Mouse (Mus musculus) embryonic facial prominence, embryonic 15.5 days (tissue): Measurements from ENCODE around the gene Neurog2. TPM values are rescaled to one million over a fixed set of nuclear protein-coding genes. Genes with fewer than 3 reads are reported as not detected.

Experiments
- ATAC-seq: fragments of 200-750 bp; cut with Nextera tagmentation; 2 replicates; pipeline ENCODE4 v1.8.0; 2017; ENCODE audit warnings: low read depth, moderate TSS enrichment; ENCODE audit not compliant: insufficient number of reproducible peaks, low FRiP score, low TSS enrichment
- H3K27ac ChIP-seq: fragments of 300-500 bp; sonication (generic); replicated peaks from 2 replicates; pipeline ENCODE4 v1.5.1; 2015; ENCODE audit warnings: mild to moderate bottlenecking, inconsistent platforms
- H3K27me3 ChIP-seq: fragments of 300-500 bp; sonication (generic); 2 replicates; pipeline ENCODE4 v1.6.1; 2015; ENCODE audit warnings: inconsistent platforms
- H3K36me3 ChIP-seq: fragments of 300-500 bp; sonication (generic); 2 replicates; pipeline ENCODE4 v1.6.1; 2015; ENCODE audit warnings: mild to moderate bottlenecking, inconsistent platforms
- H3K4me1 ChIP-seq: fragments of 300-500 bp; sonication (generic); 2 replicates; pipeline ENCODE4 v1.6.1; 2015; ENCODE audit warnings: inconsistent platforms
- H3K4me2 ChIP-seq: fragments of 300-500 bp; sonication (generic); replicated peaks from 2 replicates; pipeline ENCODE4 v1.6.1; 2015; ENCODE audit warnings: mild to moderate bottlenecking, inconsistent platforms
- H3K4me3 ChIP-seq: fragments of 300-500 bp; sonication (generic); replicated peaks from 2 replicates; pipeline ENCODE4 v1.5.1; 2015; ENCODE audit warnings: mild to moderate bottlenecking, inconsistent platforms
- H3K9ac ChIP-seq: fragments of 300-500 bp; sonication (generic); 2 replicates; pipeline ENCODE4 v1.6.1; 2015; ENCODE audit warnings: inconsistent platforms
- H3K9me3 ChIP-seq: fragments of 300-500 bp; sonication (generic); replicated peaks from 2 replicates; pipeline ENCODE4 v1.6.1; 2016; ENCODE audit warnings: inconsistent platforms
- WGBS: fragments of 180-500 bp; shearing (Covaris S2); methylation state at CpG from one replicate; pipeline ENCODE4 v1.1.7; 2015; 5-methylcytosine and 5-hydroxymethylcytosine counted together
- polyA plus RNA-seq: library from polyadenylated mRNA; unstranded; fragments of >200 nt; fragmentation: Nextera tagmentation; extraction: Ambion mirVana; gene quantifications from 2 replicates; pipeline ENCODE4 v1.2.1, GENCODE M21; 2015

The Neurog2 gene
- polyA plus RNA-seq, 1 experiment from 2014 or later: 0.28 TPM

- H3K4me1 ChIP-seq: no peaks in the 10 kb centered on the region
- no peaks in the 10 kb centered on the region for H3K9me3 ChIP-seq
- no peak overlapping the region for H3K4me2 ChIP-seq
- H3K36me3 ChIP-seq: no peaks in the 10 kb centered on the region
- H3K27ac ChIP-seq: no peak overlapping the region
- WGBS: 47% methylated on average over 7 of the region's 7 CpGs
- H3K9ac ChIP-seq: no peak overlapping the region
- no peak overlapping the region for H3K4me3 ChIP-seq
- peaks cover 5% of the 10 kb centered on the region for H3K27me3 ChIP-seq
- ATAC-seq: no peak
Measured at GRCm38 (mm10) chr3:127651742-127652653, 19.1 kb downstream of the Neurog2 start.

- Histone ChIP-seq H3K4me2 (no peak overlapping the region), H3K4me3 (no peak overlapping the region), H3K27me3 (no peaks in the 10 kb centered on the region), H3K9ac (no peak overlapping the region), H3K4me1 (no peaks in the 10 kb centered on the region), H3K36me3 (no peaks in the 10 kb centered on the region), H3K9me3 (no peaks in the 10 kb centered on the region), H3K27ac (no peak overlapping the region)
- ATAC-seq: no peak
- WGBS: 69% methylated on average over 7 of the region's 7 CpGs
Measured at GRCm38 (mm10) chr3:127660712-127661111, 27.8 kb downstream of the Neurog2 start.

DNA sequence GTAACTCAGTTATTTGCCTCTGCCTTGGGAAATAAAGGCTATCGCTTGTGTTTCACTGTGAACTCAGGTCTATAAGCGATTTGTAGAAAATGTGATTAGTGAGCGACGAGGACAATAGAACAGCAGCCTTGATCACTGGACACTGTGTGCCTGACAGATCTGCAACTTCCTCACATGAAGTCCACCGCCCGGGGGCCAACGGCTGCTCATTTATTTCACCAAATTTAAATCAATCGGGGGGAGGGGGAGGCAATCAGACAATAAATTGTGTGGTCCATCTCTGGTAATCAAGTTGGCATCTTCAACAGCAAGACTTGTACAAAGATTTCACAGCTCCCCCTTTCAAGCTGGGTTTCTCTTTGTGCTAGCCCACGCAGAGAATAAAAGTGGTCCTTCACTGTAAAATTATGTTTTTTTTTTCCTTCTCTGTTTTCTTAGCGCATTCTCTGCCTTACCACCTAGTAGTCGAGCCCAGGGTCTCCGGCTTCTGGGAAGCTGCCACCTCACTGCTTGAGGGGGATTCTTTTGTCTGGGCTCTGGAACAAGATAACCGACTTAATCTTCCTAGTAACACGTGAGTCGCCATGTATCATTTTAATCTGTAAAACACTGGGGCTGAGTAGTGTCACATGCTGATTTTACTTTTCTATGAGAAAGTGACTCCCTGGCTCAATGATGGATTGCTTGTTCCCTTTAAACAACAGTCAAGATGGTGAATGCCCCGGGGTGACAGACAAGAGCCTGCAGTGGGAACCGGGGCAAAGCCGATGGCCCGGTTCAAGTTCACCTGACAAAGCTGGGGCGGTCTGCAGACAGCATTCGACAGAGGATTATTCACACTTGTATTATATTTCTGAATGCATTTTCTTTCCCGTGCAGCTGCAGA is 29.0 kb downstream of the Neurog2 start:
- no peak overlapping the region for H3K4me3 ChIP-seq
- no peaks in the 10 kb centered on the region for H3K27me3 ChIP-seq
- 54% methylated on average over 22 of the region's 22 CpGs for WGBS
- no peaks in the 10 kb centered on the region for H3K4me1 ChIP-seq
- H3K27ac ChIP-seq: no peak overlapping the region
- no peak overlapping the region for H3K9ac ChIP-seq
- H3K36me3 ChIP-seq: no peaks in the 10 kb centered on the region
- no peaks in the 10 kb centered on the region for H3K9me3 ChIP-seq
- no peak for ATAC-seq
- H3K4me2 ChIP-seq: no peak overlapping the region

DNA sequence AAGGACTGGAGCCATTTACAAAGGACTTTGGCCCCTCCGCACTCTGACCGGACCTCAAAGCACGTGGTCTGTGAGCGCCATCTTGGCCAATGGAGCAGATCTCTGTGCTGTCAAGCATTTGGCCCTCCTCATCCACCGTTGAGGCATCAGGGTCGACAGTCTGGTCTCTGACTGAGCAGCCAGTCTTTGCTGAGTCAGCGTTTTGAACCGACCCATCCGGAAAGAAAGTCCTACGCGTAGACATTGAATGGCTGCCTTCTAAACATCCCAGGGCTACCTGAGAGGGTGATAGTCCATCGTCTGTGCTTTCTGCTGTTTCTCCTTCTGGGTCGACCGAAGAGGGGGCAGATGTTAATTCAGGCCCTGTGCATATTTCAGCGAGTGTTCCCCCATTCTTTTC is 46.8 kb downstream of the Neurog2 start:
- no peak for ATAC-seq
- H3K4me3 ChIP-seq: no peak overlapping the region
- no peaks in the 10 kb centered on the region for H3K4me1 ChIP-seq
- H3K9ac ChIP-seq: no peak overlapping the region
- H3K4me2 ChIP-seq: no peak overlapping the region
- no peaks in the 10 kb centered on the region for H3K27me3 ChIP-seq
- H3K27ac ChIP-seq: no peak overlapping the region
- WGBS: 90% methylated on average over 15 of the region's 15 CpGs
- no peaks in the 10 kb centered on the region for H3K36me3 ChIP-seq
- H3K9me3 ChIP-seq: no peaks in the 10 kb centered on the region

Other genes with a start within 250 kb of the Neurog2 start
- gene Ank2, start 133.8 kb upstream of the Neurog2 start, polyA plus RNA-seq: 32.4 and 37.0 TPM in 2 replicates
- 49.9 TPM in 2 replicates for gene Larp7, start 79.8 kb upstream of the Neurog2 start, polyA plus RNA-seq
- gene Zgrf1, start 79.6 kb upstream of the Neurog2 start, polyA plus RNA-seq: 5.5 and 8.2 TPM in 2 replicates
- gene Alpk1, start 147.4 kb downstream of the Neurog2 start, polyA plus RNA-seq: 1.0 and 2.4 TPM in 2 replicates
- 3.6 TPM in 2 replicates for gene Tifa, start 156.7 kb downstream of the Neurog2 start, polyA plus RNA-seq
- gene Ap1ar, start 204.4 kb downstream of the Neurog2 start, polyA plus RNA-seq: 54.3 and 58.1 TPM in 2 replicates